Mouse (Mus musculus): ENCODE data around the gene Eng. TPM values are rescaled to one million over a fixed set of nuclear protein-coding genes. Genes with fewer than 3 reads are reported as not detected.

Gene Eng
- 27.1 and 38.0 TPM in 2 replicates for polyA plus RNA-seq (2012; rRNA removed)

DNA sequence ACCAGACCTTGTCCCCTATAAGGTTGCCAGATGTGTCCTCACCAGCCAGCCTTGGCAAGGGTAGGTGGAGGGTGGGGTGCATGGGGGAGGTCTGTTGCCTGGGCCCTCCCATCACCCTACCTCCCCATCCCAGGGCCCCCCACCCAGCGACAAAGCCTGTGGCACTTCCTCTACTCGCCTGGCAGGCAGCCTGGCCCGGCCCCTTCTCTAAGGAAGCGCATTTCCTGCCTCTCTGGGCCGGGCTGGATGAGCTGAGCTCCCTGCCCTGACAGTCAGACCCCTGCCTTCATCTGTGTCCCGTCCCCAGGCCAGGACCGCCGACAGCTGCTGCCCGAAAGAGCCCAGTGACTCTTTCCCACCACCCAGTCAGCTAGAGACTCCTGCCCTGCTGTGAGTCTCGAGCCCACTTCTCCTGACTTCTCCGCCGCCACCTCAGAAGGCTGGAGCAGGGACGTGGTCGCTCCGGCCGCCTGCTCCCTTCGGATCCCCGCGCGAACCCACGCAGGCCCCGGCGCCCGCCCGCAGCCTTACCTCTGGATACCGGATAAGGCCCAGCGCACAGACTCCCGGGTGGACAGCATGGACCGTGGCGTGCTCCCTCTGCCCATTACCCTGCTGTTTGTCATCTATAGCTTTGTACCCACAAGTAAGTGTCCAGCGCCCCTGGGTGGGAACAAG, at the start of gene Eng:
TSS of gene Eng (plus strand) at position 217 of the 678 bp plus-strand sequence.
- DNase-seq (ENCODE audit: low read depth), result no peak
- TF ChIP-seq CTCF (IDR thresholded peaks at IDR 0.05; ENCODE audit: borderline replicate concordance, extremely low read depth, insufficient read depth, insufficient read length), result no peak
- TF ChIP-seq POLR2A (IDR thresholded peaks at IDR 0.05; ENCODE audit: borderline replicate concordance, extremely low read depth, insufficient read depth, insufficient read length, poor library complexity, severe bottlenecking), result no peak

DNA sequence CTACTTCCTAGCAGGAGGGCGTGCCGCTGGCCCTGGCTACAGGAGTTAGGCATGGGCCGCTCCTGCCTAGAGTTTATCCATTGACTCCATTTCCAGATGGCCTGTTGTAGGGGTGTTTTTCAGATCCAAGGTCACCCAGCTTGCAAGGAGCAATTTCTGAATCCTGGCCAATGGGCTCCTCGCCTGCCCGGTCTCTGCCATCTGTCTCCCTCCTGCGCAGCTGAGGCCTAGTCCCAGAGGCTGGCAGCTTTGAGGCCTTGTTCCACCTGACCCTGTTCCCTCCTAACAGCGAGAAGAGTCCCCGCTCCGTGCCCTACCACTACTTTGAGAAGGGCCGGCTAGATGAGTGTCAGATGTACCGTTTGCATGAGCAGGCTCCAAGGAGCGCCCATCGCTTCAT, 49.7 kb upstream of the Eng start:
- TF ChIP-seq CTCF (IDR thresholded peaks at IDR 0.05; ENCODE audit: borderline replicate concordance, extremely low read depth, insufficient read depth, insufficient read length) (no peak), POLR2A (IDR thresholded peaks at IDR 0.05; ENCODE audit: borderline replicate concordance, extremely low read depth, insufficient read depth, insufficient read length, poor library complexity, severe bottlenecking) (no peak)
- peak; percentile 74 for DNase-seq (ENCODE audit: low read depth)

DNA sequence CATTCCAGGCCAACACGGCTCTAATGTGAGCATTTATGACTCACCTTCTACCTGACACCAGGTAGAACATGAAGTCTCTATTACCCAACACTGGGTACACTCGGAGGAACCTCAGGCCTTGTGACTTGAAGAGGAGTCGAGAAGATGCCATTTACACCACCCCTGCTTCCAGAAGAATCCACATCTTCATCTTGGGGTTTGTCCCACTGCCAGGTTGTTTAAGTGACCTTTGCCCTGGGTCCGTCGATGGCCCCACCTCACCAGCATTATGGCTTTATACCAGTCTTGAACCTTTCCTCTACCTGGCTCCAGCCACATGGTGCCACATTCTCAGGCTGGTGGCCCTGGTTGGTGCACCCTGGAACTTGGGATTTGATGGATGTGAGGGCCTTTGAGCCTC, 49.1 kb upstream of the Eng start:
- TF ChIP-seq POLR2A (IDR thresholded peaks at IDR 0.05; ENCODE audit: borderline replicate concordance, extremely low read depth, insufficient read depth, insufficient read length, poor library complexity, severe bottlenecking) (no peak), CTCF (IDR thresholded peaks at IDR 0.05; ENCODE audit: borderline replicate concordance, extremely low read depth, insufficient read depth, insufficient read length) (no peak)
- no peak for DNase-seq (ENCODE audit: low read depth)

DNA sequence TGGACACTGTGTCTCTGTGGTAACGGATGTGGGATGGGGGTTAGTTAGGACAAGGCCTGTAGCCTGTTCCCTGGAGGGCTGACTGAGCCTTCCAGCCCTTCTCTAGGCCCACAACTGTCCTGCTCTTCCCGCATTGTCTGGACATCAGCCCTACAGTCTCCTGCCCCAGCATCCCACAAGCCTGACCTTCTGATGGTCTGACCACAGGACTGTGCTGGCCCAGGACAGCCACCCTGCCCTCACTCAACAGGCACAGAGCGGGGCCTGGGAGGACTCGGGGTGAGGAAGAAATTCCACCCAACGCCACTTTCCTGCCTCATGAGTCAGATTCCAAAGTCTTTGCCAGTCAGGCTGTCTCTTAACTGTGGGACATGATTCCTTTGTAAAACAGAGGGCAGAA, 48.7 kb upstream of the Eng start:
- no peak for DNase-seq (ENCODE audit: low read depth)
- TF ChIP-seq POLR2A (IDR thresholded peaks at IDR 0.05; ENCODE audit: borderline replicate concordance, extremely low read depth, insufficient read depth, insufficient read length, poor library complexity, severe bottlenecking) (no peak), CTCF (IDR thresholded peaks at IDR 0.05; ENCODE audit: borderline replicate concordance, extremely low read depth, insufficient read depth, insufficient read length) (no peak)

DNA sequence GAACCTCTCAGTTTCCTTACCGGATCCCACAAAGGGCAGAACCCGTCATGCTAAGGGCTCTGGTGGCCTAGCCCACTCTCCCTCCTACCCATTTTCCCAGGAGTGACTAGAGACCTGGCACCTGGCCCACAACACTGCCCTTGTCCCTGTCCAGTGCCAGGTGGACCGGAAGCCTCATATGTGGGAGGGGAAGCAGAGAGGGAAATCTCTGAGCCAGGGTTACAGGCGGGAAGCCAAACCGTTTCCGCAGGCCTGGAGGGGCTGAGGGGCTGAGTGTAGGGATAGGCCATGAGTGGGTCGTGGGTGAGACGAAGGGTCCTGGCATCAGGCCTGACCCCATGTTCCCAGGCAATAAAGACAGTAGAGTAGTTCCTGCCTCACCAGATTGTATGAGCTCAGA, 47.9 kb upstream of the Eng start:
- DNase-seq (ENCODE audit: low read depth), result no peak
- no peak for TF ChIP-seq CTCF (IDR thresholded peaks at IDR 0.05; ENCODE audit: borderline replicate concordance, extremely low read depth, insufficient read depth, insufficient read length)
- no peak for TF ChIP-seq POLR2A (IDR thresholded peaks at IDR 0.05; ENCODE audit: borderline replicate concordance, extremely low read depth, insufficient read depth, insufficient read length, poor library complexity, severe bottlenecking)

DNA sequence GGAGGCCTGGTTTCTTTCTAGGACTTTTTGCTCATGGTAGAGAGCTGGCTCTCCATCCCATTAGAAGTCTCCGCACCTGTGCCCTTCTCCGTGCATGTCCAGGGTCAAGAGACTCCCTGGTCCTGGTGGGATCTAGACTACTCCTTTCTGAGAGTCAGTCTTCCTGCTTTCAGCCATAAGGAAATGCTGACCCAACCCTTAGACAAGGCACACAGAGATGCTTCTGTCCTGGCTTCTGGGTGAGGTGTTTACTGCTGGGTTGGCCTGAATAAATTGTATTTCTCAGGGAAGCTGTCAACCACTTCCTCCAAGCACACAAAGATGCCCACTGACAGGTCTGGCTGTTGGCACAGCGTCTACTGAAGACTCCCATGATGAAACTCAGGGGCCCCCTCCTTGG, 47.0 kb upstream of the Eng start, which contains the start of gene St6galnac6:
TSS of gene St6galnac6 (plus strand) at position 301 of the 400 bp plus-strand sequence.
- no peak for TF ChIP-seq POLR2A (IDR thresholded peaks at IDR 0.05; ENCODE audit: borderline replicate concordance, extremely low read depth, insufficient read depth, insufficient read length, poor library complexity, severe bottlenecking)
- no peak for TF ChIP-seq CTCF (IDR thresholded peaks at IDR 0.05; ENCODE audit: borderline replicate concordance, extremely low read depth, insufficient read depth, insufficient read length)
- DNase-seq (ENCODE audit: low read depth), result no peak

DNA sequence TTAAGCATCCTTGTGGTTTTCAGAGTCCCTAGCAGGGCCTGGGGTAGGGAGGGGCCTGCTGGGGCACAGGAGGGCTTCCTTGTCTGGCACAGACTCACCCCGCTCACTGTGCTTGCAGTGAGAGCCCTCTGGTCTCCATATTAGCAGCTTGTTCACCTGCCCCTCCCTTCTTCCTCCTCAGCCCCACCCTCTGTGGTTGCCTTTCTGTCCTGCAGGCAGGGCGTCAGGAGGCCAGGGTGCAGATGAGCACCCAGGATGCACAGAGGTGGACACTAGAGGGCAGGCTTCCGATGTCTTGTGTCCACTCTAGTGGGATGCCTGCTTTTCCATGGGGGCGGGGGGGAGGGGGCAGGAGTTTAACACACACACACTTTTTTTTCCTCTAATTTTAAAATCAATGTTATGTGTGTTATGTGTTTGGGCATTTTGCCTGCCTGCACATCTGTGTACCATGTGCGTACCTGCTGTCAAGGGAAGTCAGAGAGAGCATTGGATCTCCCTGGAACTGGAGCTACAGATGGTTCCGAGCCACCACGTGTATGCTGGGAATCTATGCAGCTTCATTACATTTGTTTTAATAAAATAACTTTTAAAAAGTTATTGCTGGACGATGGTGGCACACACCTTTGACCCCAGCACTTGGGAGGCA, 44.9 kb upstream of the Eng start:
- TF ChIP-seq POLR2A (IDR thresholded peaks at IDR 0.05; ENCODE audit: borderline replicate concordance, extremely low read depth, insufficient read depth, insufficient read length, poor library complexity, severe bottlenecking) (no peak), CTCF (IDR thresholded peaks at IDR 0.05; ENCODE audit: borderline replicate concordance, extremely low read depth, insufficient read depth, insufficient read length) (peak; percentile 49; the same call in 1 of the 2 replicates)
- no peak for DNase-seq (ENCODE audit: low read depth)

DNA sequence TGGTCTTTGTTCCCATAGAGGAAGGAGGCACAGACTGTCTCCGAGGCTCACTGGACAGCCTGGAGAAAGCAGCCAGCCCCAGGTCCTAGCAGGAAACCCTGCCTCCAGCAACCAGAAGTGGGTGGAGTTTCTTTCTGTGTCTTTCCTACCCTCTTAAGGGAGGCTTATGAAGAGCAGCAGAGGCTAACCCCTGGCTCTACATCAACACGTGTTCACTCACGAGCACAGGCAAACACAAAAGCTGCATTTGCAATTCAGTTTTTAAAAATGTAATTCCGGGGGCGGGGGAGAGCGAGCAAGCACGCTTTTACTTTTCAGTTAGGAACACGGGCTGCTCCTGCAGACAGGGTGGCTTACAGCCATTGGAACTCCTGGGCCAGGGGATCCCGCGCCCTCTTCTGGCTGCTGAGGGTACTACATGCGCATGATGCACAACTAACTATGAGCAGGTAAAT, 43.8 kb upstream of the Eng start:
- TF ChIP-seq POLR2A (IDR thresholded peaks at IDR 0.05; ENCODE audit: borderline replicate concordance, extremely low read depth, insufficient read depth, insufficient read length, poor library complexity, severe bottlenecking) (no peak), CTCF (IDR thresholded peaks at IDR 0.05; ENCODE audit: borderline replicate concordance, extremely low read depth, insufficient read depth, insufficient read length) (peak; percentile 92)
- peak; percentile 85 for DNase-seq (ENCODE audit: low read depth)

DNA sequence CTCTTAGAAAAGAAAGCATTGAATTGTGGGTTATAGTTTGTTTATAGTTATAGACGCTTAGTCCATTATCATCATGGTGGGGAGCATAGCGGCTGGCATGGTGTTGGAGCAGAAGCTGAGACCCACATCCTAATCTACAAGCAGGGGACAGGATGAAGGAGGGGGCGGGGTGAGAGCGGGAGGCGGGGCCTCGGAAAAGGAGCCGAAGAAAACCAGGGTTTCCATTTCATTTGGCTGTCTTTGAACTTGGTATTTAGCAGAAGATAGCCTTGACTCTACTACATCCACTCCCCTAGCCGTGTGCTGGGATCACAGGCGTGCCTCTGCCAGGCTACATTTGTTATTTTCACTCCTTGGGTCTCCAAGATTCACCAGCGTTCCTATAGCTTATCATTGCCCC, 41.8 kb upstream of the Eng start:
- no peak for TF ChIP-seq CTCF (IDR thresholded peaks at IDR 0.05; ENCODE audit: borderline replicate concordance, extremely low read depth, insufficient read depth, insufficient read length)
- no peak for TF ChIP-seq POLR2A (IDR thresholded peaks at IDR 0.05; ENCODE audit: borderline replicate concordance, extremely low read depth, insufficient read depth, insufficient read length, poor library complexity, severe bottlenecking)
- no peak for DNase-seq (ENCODE audit: low read depth)

DNA sequence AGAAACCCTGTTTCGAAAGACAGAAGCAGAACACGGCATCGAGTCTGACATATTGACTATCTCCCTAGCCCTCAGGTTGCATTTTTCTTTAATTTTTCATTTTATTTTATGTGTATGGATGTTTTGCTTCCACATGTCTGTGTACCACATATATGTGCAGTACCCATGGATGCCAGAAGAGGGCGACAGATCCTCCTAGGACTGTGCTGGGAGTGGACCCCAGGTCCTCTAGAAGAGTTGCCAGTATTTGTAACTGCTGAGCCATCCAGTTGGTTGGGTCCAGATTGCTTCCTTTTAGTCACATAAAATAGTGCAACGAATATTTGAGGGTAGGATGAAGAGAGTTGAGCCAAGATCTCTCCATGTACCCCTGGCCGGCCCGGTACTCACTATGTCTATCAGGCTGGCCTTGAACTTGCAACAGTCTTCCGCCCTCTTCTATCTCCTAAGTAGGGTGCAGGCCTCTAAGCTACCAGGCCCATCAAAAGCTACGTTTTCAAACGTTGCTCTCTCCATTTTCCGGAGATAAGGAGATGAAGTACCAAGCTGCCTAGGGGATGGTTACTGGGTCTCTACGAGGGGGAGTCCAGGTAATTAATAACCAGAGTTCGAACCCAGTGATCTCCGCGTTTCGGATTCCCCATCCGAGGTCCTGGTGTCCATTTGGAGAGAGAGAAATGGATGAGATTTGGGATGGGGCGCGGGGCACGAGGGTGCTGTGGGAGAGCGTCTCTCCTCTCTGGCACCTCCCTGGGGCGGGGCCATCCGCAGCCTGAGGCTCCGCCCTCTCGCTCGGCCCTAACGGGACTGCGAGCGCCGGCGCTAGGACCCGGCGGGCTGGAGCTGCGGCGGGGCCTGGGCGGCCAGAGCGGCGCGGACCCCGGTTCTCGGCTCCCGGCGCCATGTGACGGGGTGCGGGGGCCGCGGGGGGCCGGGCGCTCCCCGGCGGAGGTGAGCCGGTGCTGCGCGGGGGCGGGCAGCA, 39.9 kb upstream of the Eng start:
- DNase-seq (ENCODE audit: low read depth), result peak; percentile 87
- TF ChIP-seq CTCF (IDR thresholded peaks at IDR 0.05; ENCODE audit: borderline replicate concordance, extremely low read depth, insufficient read depth, insufficient read length) (peak; percentile 52; the same call in 1 of the 2 replicates), POLR2A (IDR thresholded peaks at IDR 0.05; ENCODE audit: borderline replicate concordance, extremely low read depth, insufficient read depth, insufficient read length, poor library complexity, severe bottlenecking) (0 out of 2 replicates have a peak, but pooled peaks have one; percentile 45)

Measured in brain, embryonic 14.5 days (tissue).